Mouse (Mus musculus) ES-E14 (cell line): ENCODE measurements at regions not wholly inside any gene's neighbourhood (a gene's known extent, or its start where the extent isn't known, plus 50 kb on each side); places are given as distances from the start of the nearest gene placed in this dataset.
A peak's percentile ranks its signal among the peaks of the same experiment; 100 is the strongest.

Experiments
- DNase-seq: peaks from one replicate; pipeline ENCODE4 v3.0.0-alpha.2; 2013; ENCODE audit warnings: low read depth, low spot score
- H3K27ac ChIP-seq: 2 replicates; pipeline ENCODE4 v1.5.1; 2012; ENCODE audit warnings: low read depth, mild to moderate bottlenecking, low read length, moderate library complexity, mixed read lengths; ENCODE audit not compliant: poor library complexity, insufficient read depth, severe bottlenecking
- H3K36me3 ChIP-seq: 2 replicates; pipeline ENCODE4 v1.6.1; 2012; ENCODE audit warnings: mild to moderate bottlenecking, low read length, moderate library complexity, mixed read lengths; ENCODE audit not compliant: control insufficient read depth, poor library complexity, insufficient read depth, severe bottlenecking
- H3K4me1 ChIP-seq, 2 experiments: fragments of 150-350 bp in 1 of 2; sonication (generic) in 1 of 2; 2 replicates each; pipeline ENCODE4 v1.6.1; 2012; ENCODE audit warnings: low read length in 2 of 2, mild to moderate bottlenecking in 1 of 2, mixed read lengths in 1 of 2; ENCODE audit not compliant: control insufficient read depth in 2 of 2, insufficient read depth in 2 of 2, poor library complexity in 1 of 2
- H3K4me3 ChIP-seq, 2 experiments: fragments of 150-350 bp in 1 of 2; sonication (generic) in 1 of 2; 2 replicates each; pipeline ENCODE4 v1.5.1; 2012; ENCODE audit warnings: low read length in 2 of 2, low read depth in 1 of 2, mild to moderate bottlenecking in 1 of 2, mixed read lengths in 1 of 2; ENCODE audit not compliant: insufficient read depth in 1 of 2, poor library complexity in 1 of 2, severe bottlenecking in 1 of 2
- H3K9ac ChIP-seq: 2 replicates; pipeline ENCODE4 v1.6.1; 2012; ENCODE audit warnings: low read depth, mild to moderate bottlenecking, low read length, mixed read lengths; ENCODE audit not compliant: poor library complexity, insufficient read depth, severe bottlenecking
- H3K9me3 ChIP-seq: fragments of 150-350 bp; sonication (generic); 2 replicates; pipeline ENCODE4 v1.6.1; 2012; ENCODE audit warnings: low read depth, mild to moderate bottlenecking, low read length; ENCODE audit not compliant: control insufficient read depth, insufficient read depth
- CHD2 ChIP-seq: IDR thresholded peaks from 2 replicates; pipeline ENCODE4 v1.6.1; 2014; ENCODE audit warnings: mild to moderate bottlenecking, low read depth, low read length, inconsistent platforms
- HCFC1 ChIP-seq: IDR thresholded peaks from 2 replicates; pipeline ENCODE4 v1.6.1; 2012; ENCODE audit warnings: low read length, inconsistent platforms, borderline replicate concordance; ENCODE audit not compliant: insufficient read depth
- MAFK ChIP-seq: IDR thresholded peaks from 2 replicates; pipeline ENCODE4 v1.6.1; 2014; ENCODE audit warnings: mild to moderate bottlenecking, low read depth, low read length, inconsistent platforms; ENCODE audit not compliant: insufficient read depth
- ZC3H11A ChIP-seq: IDR thresholded peaks from 2 replicates; pipeline ENCODE4 v1.6.1; 2012; ENCODE audit warnings: low read depth, mild to moderate bottlenecking, inconsistent platforms, low read length, borderline replicate concordance
- ZNF384 ChIP-seq: IDR thresholded peaks from 2 replicates; pipeline ENCODE4 v1.6.1; 2012; ENCODE audit warnings: low read depth, low read length, inconsistent platforms
- in situ Hi-C, 2 experiments: fragments of 600-800 bp; cut with MboI; formaldehyde crosslinking; loops; one replicate each; pipeline ENCODE4 v1.15.1; 2025; ENCODE audit warnings: low sequenced_read_pairs in 2 of 2, inconsistent platforms in 1 of 2; ENCODE audit not compliant: unreplicated experiment in 2 of 2

- H3K36me3 ChIP-seq: no peaks in the 10 kb centered on the region
- no peaks in the 10 kb centered on the region for H3K4me1 ChIP-seq
- no peak for TF ChIP-seq HCFC1
- TF ChIP-seq ZC3H11A: no peak
- TF ChIP-seq ZNF384: no peak
- TF ChIP-seq CHD2: no peak
- TF ChIP-seq MAFK: no peak
- peak; percentile 11 for DNase-seq
- no peaks in the 10 kb centered on the region for H3K9me3 ChIP-seq
- no peak overlapping the region for H3K27ac ChIP-seq
- in situ Hi-C loops: no loop called here
- no peak overlapping the region for H3K9ac ChIP-seq
- no peak overlapping the region for H3K4me3 ChIP-seq
These were observed 76.5 kb upstream of the Tank start for GRCm38 (mm10) chr2:61501922-61502321.

GRCm38 (mm10) chr2:61499266-61499665 is 79.1 kb upstream of the Tank start:
- TF ChIP-seq ZNF384 (no peak), ZC3H11A (no peak), CHD2 (no peak), MAFK (no peak), HCFC1 (no peak)
- no peak overlapping the region for H3K4me3 ChIP-seq
- no peak overlapping the region for H3K27ac ChIP-seq
- no peaks in the 10 kb centered on the region for H3K36me3 ChIP-seq
- no peak for DNase-seq
- in situ Hi-C loops: no loop called here
- H3K9me3 ChIP-seq: no peaks in the 10 kb centered on the region
- H3K4me1 ChIP-seq: no peaks in the 10 kb centered on the region
- no peak overlapping the region for H3K9ac ChIP-seq

GRCm38 (mm10) chr2:61497930-61498329 is 80.5 kb upstream of the Tank start:
- in situ Hi-C loops: no loop called here
- no peak for TF ChIP-seq ZC3H11A
- TF ChIP-seq ZNF384: no peak
- TF ChIP-seq CHD2: no peak
- TF ChIP-seq MAFK: no peak
- H3K9me3 ChIP-seq: no peaks in the 10 kb centered on the region

GRCm38 (mm10) chr2:61496968-61497367 is 81.4 kb upstream of the Tank start:
- H3K27ac ChIP-seq: no peak overlapping the region
- TF ChIP-seq HCFC1 (no peak), MAFK (no peak)
- H3K9me3 ChIP-seq: no peaks in the 10 kb centered on the region
- H3K36me3 ChIP-seq: no peaks in the 10 kb centered on the region
- H3K9ac ChIP-seq: no peak overlapping the region
- DNase-seq: no peak
- no peaks in the 10 kb centered on the region for H3K4me1 ChIP-seq
- in situ Hi-C loops: no loop called here
- no peak overlapping the region for H3K4me3 ChIP-seq

More at GRCm38 (mm10) chr2:61497930-61498329, 80.5 kb upstream of the Tank start:
- H3K4me3 ChIP-seq: no peak overlapping the region
- DNase-seq: no peak
- no peaks in the 10 kb centered on the region for H3K36me3 ChIP-seq
- no peak overlapping the region for H3K27ac ChIP-seq
- H3K4me1 ChIP-seq: no peaks in the 10 kb centered on the region
- no peak overlapping the region for H3K9ac ChIP-seq

GRCm38 (mm10) chr2:61493918-61494712 is 84.3 kb upstream of the Tank start:
- peak; percentile 66 for DNase-seq
- no peak for TF ChIP-seq CHD2
- peak; percentile 58; the same call in 1 of the 2 replicates for TF ChIP-seq ZC3H11A
- TF ChIP-seq HCFC1: no peak
- TF ChIP-seq ZNF384: no peak
- no peak for TF ChIP-seq MAFK
- Histone ChIP-seq H3K9me3 (no peaks in the 10 kb centered on the region), H3K9ac (no peak overlapping the region), H3K36me3 (no peaks in the 10 kb centered on the region), H3K4me3 (no peak overlapping the region), H3K4me1 (no peaks in the 10 kb centered on the region), H3K27ac (no peak overlapping the region)
- in situ Hi-C loops: no loop called here
